Mouse (Mus musculus) liver, adult 2 months (tissue): Measurements from ENCODE around the gene Sema3d. TPM values are rescaled to one million over a fixed set of nuclear protein-coding genes. Genes with fewer than 3 reads are reported as not detected.

Source experiments
- DNase-seq: peaks from one replicate; pipeline ENCODE4 v3.0.0-alpha.2; 2011; ENCODE audit warnings: low read depth, low spot score; ENCODE audit errors: extremely low read depth
- H3K27ac ChIP-seq: fragments of 200-500 bp; replicated peaks from 2 replicates; pipeline ENCODE4 v1.5.1; 2012; ENCODE audit warnings: low read depth, mild to moderate bottlenecking, control low read depth, inconsistent platforms, low read length; ENCODE audit not compliant: insufficient read depth
- H3K27me3 ChIP-seq: fragments of 200-500 bp; 2 replicates; pipeline ENCODE4 v1.6.1; 2012; ENCODE audit warnings: mild to moderate bottlenecking, moderate library complexity, low read length, inconsistent platforms; ENCODE audit not compliant: control insufficient read depth, insufficient read depth
- H3K36me3 ChIP-seq: fragments of 200-500 bp; 2 replicates; pipeline ENCODE4 v1.6.1; 2012; ENCODE audit warnings: low read length, inconsistent platforms; ENCODE audit not compliant: control insufficient read depth, insufficient read depth
- H3K4me1 ChIP-seq: fragments of 200-500 bp; 2 replicates; pipeline ENCODE4 v1.6.1; 2011; ENCODE audit warnings: low read length; ENCODE audit not compliant: control insufficient read depth, insufficient read depth
- H3K4me3 ChIP-seq: fragments of 200-500 bp; 2 replicates; pipeline ENCODE4 v1.5.1; 2011; ENCODE audit warnings: low read depth, mild to moderate bottlenecking, control low read depth, low read length, moderate library complexity; ENCODE audit not compliant: insufficient read depth
- H3K79me2 ChIP-seq: fragments of 200-500 bp; 2 replicates; pipeline ENCODE4 v1.6.1; 2012; ENCODE audit warnings: inconsistent platforms, mild to moderate bottlenecking, low read length, moderate library complexity; ENCODE audit not compliant: control insufficient read depth, insufficient read depth
- H3K9ac ChIP-seq: fragments of 200-500 bp; 2 replicates; pipeline ENCODE4 v1.6.1; 2012; ENCODE audit warnings: low read depth, mild to moderate bottlenecking, control low read depth, inconsistent platforms, low read length
- CTCF ChIP-seq: fragments of 200-500 bp; IDR thresholded peaks from 2 replicates; pipeline ENCODE4 v1.5.1; 2011; ENCODE audit warnings: low read depth, low read length, control low read depth
- POLR2A ChIP-seq: fragments of 200-500 bp; IDR thresholded peaks from 2 replicates; pipeline ENCODE4 v1.6.1; 2011; ENCODE audit warnings: low read length, control low read depth; ENCODE audit not compliant: insufficient read depth; ENCODE audit errors: extremely low read depth
- WGBS: fragments of 180-500 bp; shearing (Covaris S2); methylation state at CpG from one replicate; pipeline ENCODE4 v1.1.7; 2018; 5-methylcytosine and 5-hydroxymethylcytosine counted together
- polyA plus RNA-seq: library from polyadenylated mRNA; depleted of rRNA; stranded (reverse); fragments of >200 nt; gene quantifications from 2 replicates; pipeline ENCODE4 v1.2.3, GENCODE M21; 2012
- total RNA-seq: library from RNA; depleted of rRNA; stranded (reverse); fragments of >200 nt; gene quantifications from 2 replicates; pipeline ENCODE4 v1.2.3, GENCODE M21; 2014

The Sema3d gene
- total and polyA plus RNA-seq, 2 experiments, result 0.33 to 2.5 TPM

- TF ChIP-seq POLR2A, result no peak
- TF ChIP-seq CTCF, result no peak
- WGBS, result 56% methylated on average over 1 of the region's 1 CpGs
- no peaks in the 10 kb centered on the region for H3K36me3 ChIP-seq
- H3K27ac ChIP-seq, result no peak overlapping the region
- no peak overlapping the region for H3K9ac ChIP-seq
- no peaks in the 10 kb centered on the region for H3K79me2 ChIP-seq
- no peaks in the 10 kb centered on the region for H3K27me3 ChIP-seq
- DNase-seq, result peak; percentile 29
- H3K4me1 ChIP-seq, result no peaks in the 10 kb centered on the region
- H3K4me3 ChIP-seq, result no peak overlapping the region
Observed at GRCm38 (mm10) chr5:12566568-12566967, 183.4 kb downstream of the Sema3d start.

GRCm38 (mm10) chr5:12574551-12574950 is 191.4 kb downstream of the Sema3d start:
- no peak for DNase-seq
- 61% methylated on average over 4 of the region's 4 CpGs for WGBS
- Histone ChIP-seq H3K4me3 (no peak overlapping the region), H3K36me3 (no peaks in the 10 kb centered on the region), H3K79me2 (no peaks in the 10 kb centered on the region), H3K27ac (no peak overlapping the region), H3K9ac (no peak overlapping the region), H3K4me1 (no peaks in the 10 kb centered on the region), H3K27me3 (no peaks in the 10 kb centered on the region)
- TF ChIP-seq CTCF (no peak), POLR2A (no peak)

- TF ChIP-seq POLR2A, result no peak
- TF ChIP-seq CTCF, result no peak
- Histone ChIP-seq H3K4me3 (no peak overlapping the region), H3K79me2 (no peaks in the 10 kb centered on the region), H3K9ac (no peak overlapping the region), H3K4me1 (no peaks in the 10 kb centered on the region), H3K36me3 (no peaks in the 10 kb centered on the region), H3K27me3 (no peaks in the 10 kb centered on the region), H3K27ac (no peak overlapping the region)
- WGBS, result 60% methylated on average over 1 of the region's 1 CpGs
- DNase-seq, result no peak
Observed at GRCm38 (mm10) chr5:12575262-12575661, 192.1 kb downstream of the Sema3d start.

GRCm38 (mm10) chr5:12579752-12580151 is 196.6 kb downstream of the Sema3d start:
- TF ChIP-seq CTCF (no peak), POLR2A (no peak)
- no peaks in the 10 kb centered on the region for H3K79me2 ChIP-seq
- no peak overlapping the region for H3K9ac ChIP-seq
- DNase-seq, result no peak
- H3K27me3 ChIP-seq, result no peaks in the 10 kb centered on the region
- WGBS, result 77% methylated on average over 4 of the region's 4 CpGs
- no peak overlapping the region for H3K27ac ChIP-seq
- no peak overlapping the region for H3K4me3 ChIP-seq
- H3K4me1 ChIP-seq, result no peaks in the 10 kb centered on the region
- H3K36me3 ChIP-seq, result no peaks in the 10 kb centered on the region

- H3K4me1 ChIP-seq, result no peaks in the 10 kb centered on the region
- 70% methylated on average over 1 of the region's 1 CpGs for WGBS
Observed at GRCm38 (mm10) chr5:12582540-12582939, 199.4 kb downstream of the Sema3d start.

GRCm38 (mm10) chr5:12583293-12583834 is 200.2 kb downstream of the Sema3d start:
- Histone ChIP-seq H3K4me3 (no peak overlapping the region), H3K4me1 (no peaks in the 10 kb centered on the region), H3K27me3 (no peaks in the 10 kb centered on the region), H3K27ac (no peak overlapping the region), H3K36me3 (no peaks in the 10 kb centered on the region), H3K79me2 (no peaks in the 10 kb centered on the region), H3K9ac (no peak overlapping the region)
- 63% methylated on average over 3 of the region's 3 CpGs for WGBS
- no peak for TF ChIP-seq POLR2A
- TF ChIP-seq CTCF, result no peak
- peak; percentile 15 for DNase-seq

More at GRCm38 (mm10) chr5:12582540-12582939, 199.4 kb downstream of the Sema3d start:
- no peaks in the 10 kb centered on the region for H3K27me3 ChIP-seq
- no peaks in the 10 kb centered on the region for H3K79me2 ChIP-seq
- H3K9ac ChIP-seq, result no peak overlapping the region
- no peak for DNase-seq
- TF ChIP-seq POLR2A, result no peak
- TF ChIP-seq CTCF, result no peak
- H3K4me3 ChIP-seq, result no peak overlapping the region
- H3K27ac ChIP-seq, result no peak overlapping the region
- H3K36me3 ChIP-seq, result no peaks in the 10 kb centered on the region
